Mouse (Mus musculus) E14TG2a.4 (cell line): ENCODE measurements at regions not wholly inside any gene's neighbourhood (a gene's known extent, or its start where the extent isn't known, plus 50 kb on each side); places are given as distances from the start of the nearest gene placed in this dataset.

Experiments
- CTCF ChIP-seq: conservative IDR thresholded peaks from 2 replicates; pipeline ENCODE4 v1.5.1; 2014; ENCODE audit warnings: low read length
- NANOG ChIP-seq: IDR thresholded peaks from 2 replicates; pipeline ENCODE4 v1.6.1; 2014; ENCODE audit warnings: borderline replicate concordance, low read length, mixed read lengths

DNA sequence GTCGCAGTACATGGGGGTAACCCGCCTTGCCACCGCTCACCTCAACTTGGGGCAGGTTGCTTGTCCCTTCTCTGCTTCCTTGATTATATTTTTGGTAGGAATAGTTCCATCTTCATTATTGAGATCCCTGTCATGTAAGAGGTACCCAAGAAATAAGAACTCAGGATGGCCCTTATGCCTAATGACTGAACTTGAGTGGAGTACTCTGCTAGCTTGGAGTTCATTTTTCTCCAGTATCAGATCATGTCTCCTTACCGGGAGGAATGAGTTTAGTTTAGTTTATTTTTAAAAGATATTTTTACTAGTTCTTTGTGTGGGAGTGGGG, 79.8 kb upstream of the Cpm start:
- no peak for TF ChIP-seq NANOG
- TF ChIP-seq CTCF, result no peak
